Mouse (Mus musculus): ENCODE measurements around the gene Arfip1.

The Arfip1 gene

GRCm38 (mm10) chr3:84582023-84582912, at the start of gene Arfip1:
Gene Arfip1, minus strand, starts transcription at chr3:84582625.
- peak; percentile 87 to 95 for DNase-seq (ENCODE audit: low spot score in 2 of 2)

GRCm38 (mm10) chr3:84631586-84631985, 49.2 kb upstream of the Arfip1 start:
- no peak for DNase-seq (ENCODE audit: low spot score in 2 of 2)

GRCm38 (mm10) chr3:84622026-84622425, 39.6 kb upstream of the Arfip1 start:
- DNase-seq (ENCODE audit: low spot score in 2 of 2) = no peak

GRCm38 (mm10) chr3:84619725-84620124, 37.3 kb upstream of the Arfip1 start:
- DNase-seq (ENCODE audit: low spot score in 2 of 2) = no peak

- no peak for DNase-seq (ENCODE audit: low spot score in 2 of 2)
These were observed 36.6 kb upstream of the Arfip1 start for GRCm38 (mm10) chr3:84619056-84619455.

GRCm38 (mm10) chr3:84618627-84619026, 36.2 kb upstream of the Arfip1 start:
- DNase-seq (ENCODE audit: low spot score in 2 of 2) = no peak

- no peak for DNase-seq (ENCODE audit: low spot score in 2 of 2)
These were observed 33.4 kb upstream of the Arfip1 start for GRCm38 (mm10) chr3:84615856-84616225.

- peak in 1 of 2 experiments; percentile 49 for DNase-seq (ENCODE audit: low spot score in 2 of 2)
These were observed 32.8 kb upstream of the Arfip1 start for GRCm38 (mm10) chr3:84615050-84615855.

GRCm38 (mm10) chr3:84610183-84610710, 27.8 kb upstream of the Arfip1 start:
- no peak for DNase-seq (ENCODE audit: low spot score in 2 of 2)

- DNase-seq (ENCODE audit: low spot score in 2 of 2) = no peak
These were observed 20.8 kb upstream of the Arfip1 start for GRCm38 (mm10) chr3:84603212-84603611.

GRCm38 (mm10) chr3:84602759-84603158, 20.3 kb upstream of the Arfip1 start:
- DNase-seq (ENCODE audit: low spot score in 2 of 2) = no peak

- DNase-seq (ENCODE audit: low spot score in 2 of 2) = no peak
These were observed 19.6 kb upstream of the Arfip1 start for GRCm38 (mm10) chr3:84601870-84602495.

- DNase-seq (ENCODE audit: low spot score in 2 of 2) = no peak
These were observed 16.3 kb upstream of the Arfip1 start for GRCm38 (mm10) chr3:84598756-84599155.

GRCm38 (mm10) chr3:84597996-84598734, 15.7 kb upstream of the Arfip1 start:
- no peak for DNase-seq (ENCODE audit: low spot score in 2 of 2)

- no peak for DNase-seq (ENCODE audit: low spot score in 2 of 2)
These were observed 13.3 kb upstream of the Arfip1 start for GRCm38 (mm10) chr3:84595677-84596234.

GRCm38 (mm10) chr3:84594894-84595676, 12.7 kb upstream of the Arfip1 start:
- DNase-seq (ENCODE audit: low spot score in 2 of 2) = peak in 1 of 2 experiments; percentile 69

GRCm38 (mm10) chr3:84593274-84593673, 10.8 kb upstream of the Arfip1 start, which contains the start of gene Tigd4:
Gene Tigd4, plus strand, starts transcription at chr3:84593574.
- DNase-seq (ENCODE audit: low spot score in 2 of 2) = no peak

GRCm38 (mm10) chr3:84586736-84587135, 4.3 kb upstream of the Arfip1 start:
- no peak for DNase-seq (ENCODE audit: low spot score in 2 of 2)

- DNase-seq (ENCODE audit: low spot score in 2 of 2) = peak in 1 of 2 experiments; percentile 18
These were observed 470 bp upstream of the Arfip1 start for GRCm38 (mm10) chr3:84582913-84583276.

- DNase-seq (ENCODE audit: low spot score in 2 of 2) = no peak
These were observed 766 bp downstream of the Arfip1 start for GRCm38 (mm10) chr3:84581696-84582022.

All from left cerebral cortex, adult 9 months (tissue).